Comparison of ENCODE assay signal across 15 mouse cellular contexts in the genomic region with DNA sequence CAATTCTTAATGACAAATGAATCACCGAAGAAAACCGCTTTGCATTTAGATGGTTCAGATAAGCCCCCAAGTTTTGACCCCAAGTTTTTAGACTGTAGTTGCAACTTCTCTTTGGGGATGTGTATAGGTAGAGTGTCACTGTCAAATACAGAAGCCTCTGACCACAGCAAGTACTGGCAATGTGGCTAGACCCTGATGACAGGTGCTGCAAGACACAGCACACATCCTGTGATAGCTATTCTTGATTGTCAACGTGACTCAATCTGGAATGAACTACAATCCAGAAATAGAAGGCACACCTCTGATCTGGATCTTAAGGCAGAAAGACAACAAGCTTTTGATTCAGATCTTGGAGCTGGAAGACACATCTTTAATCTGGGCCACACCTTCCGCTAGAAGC.
"Had no signal": no experiment of that assay in that cellular context is flagged by ENCODE, and none has a peak within 500 bp of the region (broad histone marks: within the 10 kb centered on the region; RNA-seq: fewer than 3 reads in every experiment).

No protein-coding gene starts in this region.

- H3K36me3 ChIP-seq: neural tube, embryonic 13.5 days; neural tube, embryonic 15.5 days; stomach, embryonic 15.5 days had no signal

- H3K9me3 ChIP-seq: neural tube, embryonic 13.5 days; neural tube, embryonic 15.5 days; stomach, embryonic 15.5 days had no signal

- H3K27me3 ChIP-seq: neural tube, embryonic 13.5 days; neural tube, embryonic 15.5 days; stomach, embryonic 15.5 days had no signal

- DNase-seq: retina, postnatal 1 day; right cerebral cortex, postnatal 14 days; right cerebral cortex, postnatal 25 days; right cerebral cortex, postnatal 4 days; spleen, adult 18-20 months; thymus, adult 18-20 months; thymus, adult 2 months; thymus, postnatal 14 days; thymus, postnatal 25 days; thymus, postnatal 36 days; thymus, postnatal 4 days had no signal

- H3K27ac ChIP-seq: neural tube, embryonic 13.5 days; neural tube, embryonic 15.5 days; stomach, embryonic 15.5 days; stomach, postnatal 0 days had no signal

- H3K4me2 ChIP-seq: neural tube, embryonic 13.5 days; neural tube, embryonic 15.5 days; stomach, embryonic 15.5 days had no signal

- H3K4me1 ChIP-seq: neural tube, embryonic 13.5 days; stomach, embryonic 15.5 days had no signal

- H3K9ac ChIP-seq: neural tube, embryonic 13.5 days; neural tube, embryonic 15.5 days; stomach, embryonic 15.5 days had no signal

- H3K4me3 ChIP-seq: neural tube, embryonic 13.5 days; neural tube, embryonic 15.5 days; stomach, embryonic 15.5 days had no signal
